Mouse (Mus musculus) myocyte (in vitro differentiated cells): ENCODE results near the gene Mrpl42.

Experiments
- CEBPB ChIP-seq: IDR thresholded peaks from 2 replicates; pipeline ENCODE4 v1.6.1; 2011; ENCODE audit warnings: mild to moderate bottlenecking, moderate library complexity; ENCODE audit not compliant: poor library complexity, insufficient read depth, severe bottlenecking
- E2F4 ChIP-seq: IDR thresholded peaks from one replicate; pipeline ENCODE4 v1.6.1; 2011; ENCODE audit warnings: mild to moderate bottlenecking, control low read depth, moderate library complexity; ENCODE audit not compliant: insufficient read depth
- POLR2A ChIP-seq: IDR thresholded peaks from one replicate; pipeline ENCODE4 v1.6.1; 2011; ENCODE audit warnings: low read depth, mild to moderate bottlenecking, control low read depth, moderate library complexity; ENCODE audit not compliant: insufficient read length

- TF ChIP-seq POLR2A, result no peak
- no peak for TF ChIP-seq CEBPB
- TF ChIP-seq E2F4, result no peak
Observed at GRCm38 (mm10) chr10:95453282-95453681, 48.5 kb downstream of the Mrpl42 start.
